Mouse (Mus musculus): ENCODE measurements around the gene Aktip. TPM values are rescaled to one million over a fixed set of nuclear protein-coding genes. Genes with fewer than 3 reads are reported as not detected.

Aktip gene
- total RNA-seq, 1 experiment, result 22.8 TPM

DNA sequence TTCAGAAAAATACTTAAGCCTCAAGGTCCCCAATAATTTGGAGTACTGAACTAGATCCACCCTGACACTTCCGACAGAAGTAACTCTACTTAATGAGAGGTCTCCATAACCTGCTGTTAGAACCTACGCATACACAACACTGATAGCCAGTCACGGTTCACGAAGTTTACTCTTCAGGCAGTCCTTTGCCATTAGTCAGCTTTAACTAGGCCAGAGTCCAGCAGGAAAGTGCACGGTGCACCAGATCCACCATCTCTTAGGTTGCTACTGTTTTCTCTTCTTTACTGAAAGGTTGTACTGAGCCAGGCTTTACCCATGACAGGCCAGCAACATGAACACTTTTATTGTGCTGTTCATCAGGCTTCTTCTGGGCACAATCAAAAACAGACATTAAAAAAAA is 75.5 kb downstream of the Aktip start:
- Histone ChIP-seq H3K4me1 (ENCODE audit: control insufficient read depth in 2 of 2, insufficient read depth in 2 of 2, low read length in 2 of 2, poor library complexity in 1 of 2) (peaks cover 0 to 2% of the 10 kb centered on the region in 2 experiments; a peak in 1 of 4 replicates), H3K27ac (ENCODE audit: insufficient read depth, low read depth, low read length, poor library complexity, severe bottlenecking) (no peak overlapping the region), H3K9ac (ENCODE audit: insufficient read depth, low read depth, low read length, poor library complexity, severe bottlenecking) (no peak overlapping the region), H3K4me3 (ENCODE audit: insufficient read depth in 1 of 2, low read depth in 1 of 2, low read length in 2 of 2, poor library complexity in 1 of 2, severe bottlenecking in 1 of 2) (no peak overlapping the region), H3K9me3 (ENCODE audit: control insufficient read depth, insufficient read depth, low read depth, low read length) (no peaks in the 10 kb centered on the region), H3K36me3 (ENCODE audit: control insufficient read depth, insufficient read depth, low read length, poor library complexity, severe bottlenecking) (peaks cover 39% of the 10 kb centered on the region)
- TF ChIP-seq ZC3H11A (IDR thresholded peaks at IDR 0.05; ENCODE audit: borderline replicate concordance, low read depth, low read length) (no peak), ZNF384 (IDR thresholded peaks at IDR 0.05; ENCODE audit: low read depth, low read length) (no peak), HCFC1 (IDR thresholded peaks at IDR 0.05; ENCODE audit: borderline replicate concordance, insufficient read depth, low read length) (no peak)
- in situ Hi-C loops (cut with MboI; ENCODE audit: low sequenced_read_pairs in 2 of 2, unreplicated experiment in 2 of 2), result no loop called here
- no peak for DNase-seq (ENCODE audit: low read depth, low spot score)

GRCm38 (mm10) chr8:91118131-91118530 is 81.6 kb downstream of the Aktip start:
- TF ChIP-seq ZC3H11A (IDR thresholded peaks at IDR 0.05; ENCODE audit: borderline replicate concordance, low read depth, low read length), result no peak
- no peak for TF ChIP-seq HCFC1 (IDR thresholded peaks at IDR 0.05; ENCODE audit: borderline replicate concordance, insufficient read depth, low read length)
- in situ Hi-C loops (cut with MboI; ENCODE audit: low sequenced_read_pairs in 2 of 2, unreplicated experiment in 2 of 2), result no loop called here
- no peak overlapping the region for H3K4me3 ChIP-seq (ENCODE audit: insufficient read depth in 1 of 2, low read depth in 1 of 2, low read length in 2 of 2, poor library complexity in 1 of 2, severe bottlenecking in 1 of 2)
- H3K9me3 ChIP-seq (ENCODE audit: control insufficient read depth, insufficient read depth, low read depth, low read length), result no peaks in the 10 kb centered on the region
- DNase-seq (ENCODE audit: low read depth, low spot score), result no peak
- H3K9ac ChIP-seq (ENCODE audit: insufficient read depth, low read depth, low read length, poor library complexity, severe bottlenecking), result no peak overlapping the region
- H3K36me3 ChIP-seq (ENCODE audit: control insufficient read depth, insufficient read depth, low read length, poor library complexity, severe bottlenecking), result peaks cover 16% of the 10 kb centered on the region
- no peak overlapping the region for H3K27ac ChIP-seq (ENCODE audit: insufficient read depth, low read depth, low read length, poor library complexity, severe bottlenecking)
- H3K4me1 ChIP-seq (ENCODE audit: control insufficient read depth in 2 of 2, insufficient read depth in 2 of 2, low read length in 2 of 2, poor library complexity in 1 of 2), result no peaks in the 10 kb centered on the region

GRCm38 (mm10) chr8:91117537-91117936 is 82.2 kb downstream of the Aktip start:
- no peak for TF ChIP-seq CHD2 (IDR thresholded peaks at IDR 0.05; ENCODE audit: low read depth, low read length)
- TF ChIP-seq ZNF384 (IDR thresholded peaks at IDR 0.05; ENCODE audit: low read depth, low read length), result no peak
- TF ChIP-seq ZC3H11A (IDR thresholded peaks at IDR 0.05; ENCODE audit: borderline replicate concordance, low read depth, low read length), result no peak
- no peak for TF ChIP-seq HCFC1 (IDR thresholded peaks at IDR 0.05; ENCODE audit: borderline replicate concordance, insufficient read depth, low read length)
- no peak for TF ChIP-seq MAFK (IDR thresholded peaks at IDR 0.05; ENCODE audit: insufficient read depth, low read depth, low read length)
- no peak overlapping the region for H3K9ac ChIP-seq (ENCODE audit: insufficient read depth, low read depth, low read length, poor library complexity, severe bottlenecking)
- in situ Hi-C loops (cut with MboI; ENCODE audit: low sequenced_read_pairs in 2 of 2, unreplicated experiment in 2 of 2), result no loop called here
- H3K36me3 ChIP-seq (ENCODE audit: control insufficient read depth, insufficient read depth, low read length, poor library complexity, severe bottlenecking), result peaks cover 13% of the 10 kb centered on the region; the same call in 1 of the 2 replicates
- H3K27ac ChIP-seq (ENCODE audit: insufficient read depth, low read depth, low read length, poor library complexity, severe bottlenecking), result no peak overlapping the region
- H3K9me3 ChIP-seq (ENCODE audit: control insufficient read depth, insufficient read depth, low read depth, low read length), result no peaks in the 10 kb centered on the region
- H3K4me3 ChIP-seq (ENCODE audit: insufficient read depth in 1 of 2, low read depth in 1 of 2, low read length in 2 of 2, poor library complexity in 1 of 2, severe bottlenecking in 1 of 2), result no peak overlapping the region
- no peaks in the 10 kb centered on the region for H3K4me1 ChIP-seq (ENCODE audit: control insufficient read depth in 2 of 2, insufficient read depth in 2 of 2, low read length in 2 of 2, poor library complexity in 1 of 2)
- DNase-seq (ENCODE audit: low read depth, low spot score), result no peak

DNA sequence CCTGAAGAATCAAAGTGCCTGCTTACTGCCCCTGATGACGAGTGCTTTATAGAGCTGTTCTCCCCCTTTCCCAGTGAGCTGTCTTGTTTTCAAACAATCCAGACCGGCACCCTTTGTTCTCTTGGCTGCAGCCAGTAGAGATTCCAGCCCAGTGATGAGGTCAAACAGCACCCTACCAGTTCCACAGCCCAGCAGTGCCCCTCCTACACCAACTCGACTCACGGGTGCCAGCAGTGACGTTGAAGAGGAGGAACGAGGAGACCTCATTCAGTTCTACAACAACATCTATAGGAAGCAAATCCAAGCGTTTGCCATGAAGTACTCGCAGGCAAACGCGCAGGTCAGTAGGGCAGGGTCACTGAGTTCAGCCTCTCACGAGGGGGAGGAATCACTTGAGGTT is 84.9 kb downstream of the Aktip start:
- Histone ChIP-seq H3K9ac (ENCODE audit: insufficient read depth, low read depth, low read length, poor library complexity, severe bottlenecking) (no peak overlapping the region), H3K9me3 (ENCODE audit: control insufficient read depth, insufficient read depth, low read depth, low read length) (no peaks in the 10 kb centered on the region), H3K4me1 (ENCODE audit: control insufficient read depth in 2 of 2, insufficient read depth in 2 of 2, low read length in 2 of 2, poor library complexity in 1 of 2) (no peaks in the 10 kb centered on the region), H3K27ac (ENCODE audit: insufficient read depth, low read depth, low read length, poor library complexity, severe bottlenecking) (no peak overlapping the region), H3K4me3 (ENCODE audit: insufficient read depth in 1 of 2, low read depth in 1 of 2, low read length in 2 of 2, poor library complexity in 1 of 2, severe bottlenecking in 1 of 2) (no peak overlapping the region), H3K36me3 (ENCODE audit: control insufficient read depth, insufficient read depth, low read length, poor library complexity, severe bottlenecking) (peaks cover 6% of the 10 kb centered on the region; the same call in 1 of the 2 replicates)
- in situ Hi-C loops (cut with MboI; ENCODE audit: low sequenced_read_pairs in 2 of 2, unreplicated experiment in 2 of 2), result no loop called here
- TF ChIP-seq ZC3H11A (IDR thresholded peaks at IDR 0.05; ENCODE audit: borderline replicate concordance, low read depth, low read length), result no peak
- TF ChIP-seq HCFC1 (IDR thresholded peaks at IDR 0.05; ENCODE audit: borderline replicate concordance, insufficient read depth, low read length), result no peak
- TF ChIP-seq ZNF384 (IDR thresholded peaks at IDR 0.05; ENCODE audit: low read depth, low read length), result no peak
- TF ChIP-seq MAFK (IDR thresholded peaks at IDR 0.05; ENCODE audit: insufficient read depth, low read depth, low read length), result no peak
- DNase-seq (ENCODE audit: low read depth, low spot score), result no peak

DNA sequence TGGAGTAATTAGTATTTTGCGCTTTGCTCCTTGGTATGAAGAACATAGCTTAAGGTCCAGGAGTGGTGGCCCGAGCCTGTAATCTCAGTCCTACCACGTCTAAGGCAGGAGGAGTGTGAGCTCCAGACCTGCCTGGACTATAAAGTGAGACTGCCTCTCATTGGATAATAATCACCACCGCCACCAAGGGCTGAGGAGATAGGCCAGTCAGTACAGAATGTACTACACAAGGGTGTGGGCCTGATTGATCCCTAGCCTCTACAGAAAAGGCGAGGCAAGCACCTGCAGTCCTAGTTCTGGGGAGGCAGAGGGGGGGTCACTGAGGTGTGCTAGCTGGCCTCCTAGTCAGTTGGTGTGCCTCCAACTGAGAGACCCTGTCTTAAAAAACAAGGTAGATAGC is 85.3 kb downstream of the Aktip start:
- in situ Hi-C loops (cut with MboI; ENCODE audit: low sequenced_read_pairs in 2 of 2, unreplicated experiment in 2 of 2), result no loop called here
- no peak overlapping the region for H3K9ac ChIP-seq (ENCODE audit: insufficient read depth, low read depth, low read length, poor library complexity, severe bottlenecking)

More for the DNA sequence above, 85.3 kb downstream of the Aktip start:
- H3K4me1 ChIP-seq (ENCODE audit: control insufficient read depth in 2 of 2, insufficient read depth in 2 of 2, low read length in 2 of 2, poor library complexity in 1 of 2), result no peaks in the 10 kb centered on the region
- no peak overlapping the region for H3K27ac ChIP-seq (ENCODE audit: insufficient read depth, low read depth, low read length, poor library complexity, severe bottlenecking)
- no peaks in the 10 kb centered on the region for H3K9me3 ChIP-seq (ENCODE audit: control insufficient read depth, insufficient read depth, low read depth, low read length)
- no peak for DNase-seq (ENCODE audit: low read depth, low spot score)
- no peak overlapping the region for H3K4me3 ChIP-seq (ENCODE audit: insufficient read depth in 1 of 2, low read depth in 1 of 2, low read length in 2 of 2, poor library complexity in 1 of 2, severe bottlenecking in 1 of 2)
- peaks cover 6% of the 10 kb centered on the region; the same call in 1 of the 2 replicates for H3K36me3 ChIP-seq (ENCODE audit: control insufficient read depth, insufficient read depth, low read length, poor library complexity, severe bottlenecking)
- TF ChIP-seq ZNF384 (IDR thresholded peaks at IDR 0.05; ENCODE audit: low read depth, low read length) (no peak), HCFC1 (IDR thresholded peaks at IDR 0.05; ENCODE audit: borderline replicate concordance, insufficient read depth, low read length) (no peak), CHD2 (IDR thresholded peaks at IDR 0.05; ENCODE audit: low read depth, low read length) (no peak), ZC3H11A (IDR thresholded peaks at IDR 0.05; ENCODE audit: borderline replicate concordance, low read depth, low read length) (no peak), MAFK (IDR thresholded peaks at IDR 0.05; ENCODE audit: insufficient read depth, low read depth, low read length) (no peak)
